Mouse (Mus musculus) E14TG2a.4 (cell line): ENCODE data around the gene Vcan.
A peak's percentile ranks its signal among the peaks of the same experiment; 100 is the strongest.

ENCODE experiments used
- H3K27me3 ChIP-seq: 2 replicates; pipeline ENCODE4 v1.6.1; 2014; ENCODE audit warnings: low read length, control low read depth; ENCODE audit not compliant: insufficient read depth
- H3K36me3 ChIP-seq: 2 replicates; pipeline ENCODE4 v1.6.1; 2014; ENCODE audit warnings: low read length, control low read depth; ENCODE audit not compliant: insufficient read depth
- H3K4me1 ChIP-seq: replicated peaks from 2 replicates; pipeline ENCODE4 v1.6.1; 2014; ENCODE audit warnings: low read depth, low read length, control low read depth
- H3K4me3 ChIP-seq: replicated peaks from 2 replicates; pipeline ENCODE4 v1.5.1; 2014; ENCODE audit warnings: mild to moderate bottlenecking, low read length
- H3K9me3 ChIP-seq: 2 replicates; pipeline ENCODE4 v1.6.1; 2014; ENCODE audit warnings: low read length, control low read depth
- CTCF ChIP-seq: conservative IDR thresholded peaks from 2 replicates; pipeline ENCODE4 v1.5.1; 2014; ENCODE audit warnings: low read length
- NANOG ChIP-seq: IDR thresholded peaks from 2 replicates; pipeline ENCODE4 v1.6.1; 2014; ENCODE audit warnings: borderline replicate concordance, low read length, mixed read lengths
- POU5F1 ChIP-seq: IDR thresholded peaks from 2 replicates; pipeline ENCODE4 v1.6.1; 2014; ENCODE audit warnings: low read length, borderline replicate concordance

Gene Vcan

GRCm38 (mm10) chr13:89741766-89742685 is at the start of gene Vcan:
Vcan (minus strand) TSS chr13:89742509.
- Histone ChIP-seq H3K9me3 (no peaks in the 10 kb centered on the region), H3K27me3 (peaks cover 16% of the 10 kb centered on the region), H3K4me1 (peaks cover 65% of the 10 kb centered on the region), H3K36me3 (no peaks in the 10 kb centered on the region), H3K4me3 (peak within 1 kb of the TSS; percentile 83)
- TF ChIP-seq NANOG = no peak

GRCm38 (mm10) chr13:89791475-89791874 is 49.2 kb upstream of the Vcan start:
- Histone ChIP-seq H3K4me1 (no peaks in the 10 kb centered on the region), H3K4me3 (no peak overlapping the region), H3K36me3 (no peaks in the 10 kb centered on the region), H3K27me3 (no peaks in the 10 kb centered on the region), H3K9me3 (no peaks in the 10 kb centered on the region)
- TF ChIP-seq NANOG = no peak
- no peak for TF ChIP-seq CTCF
- no peak for TF ChIP-seq POU5F1

- TF ChIP-seq NANOG (no peak), POU5F1 (no peak), CTCF (no peak)
These were observed 40.6 kb upstream of the Vcan start for GRCm38 (mm10) chr13:89782886-89783285.

GRCm38 (mm10) chr13:89780276-89780675 is 38.0 kb upstream of the Vcan start:
- no peaks in the 10 kb centered on the region for H3K36me3 ChIP-seq
- no peaks in the 10 kb centered on the region for H3K9me3 ChIP-seq
- H3K4me3 ChIP-seq = no peak overlapping the region
- H3K4me1 ChIP-seq = peaks cover 13% of the 10 kb centered on the region
- TF ChIP-seq POU5F1 = no peak
- TF ChIP-seq NANOG = no peak
- no peak for TF ChIP-seq CTCF
- no peaks in the 10 kb centered on the region for H3K27me3 ChIP-seq

More at GRCm38 (mm10) chr13:89782886-89783285, 40.6 kb upstream of the Vcan start:
- no peaks in the 10 kb centered on the region for H3K9me3 ChIP-seq
- H3K4me3 ChIP-seq = no peak overlapping the region
- H3K27me3 ChIP-seq = no peaks in the 10 kb centered on the region
- H3K36me3 ChIP-seq = no peaks in the 10 kb centered on the region
- peaks cover 13% of the 10 kb centered on the region for H3K4me1 ChIP-seq

- Histone ChIP-seq H3K36me3 (no peaks in the 10 kb centered on the region), H3K27me3 (no peaks in the 10 kb centered on the region), H3K4me3 (no peak overlapping the region), H3K9me3 (no peaks in the 10 kb centered on the region), H3K4me1 (peaks cover 13% of the 10 kb centered on the region)
- TF ChIP-seq POU5F1 = no peak
- peak; percentile 42 for TF ChIP-seq CTCF
These were observed 37.1 kb upstream of the Vcan start for GRCm38 (mm10) chr13:89779208-89779911.

GRCm38 (mm10) chr13:89777764-89778163 is 35.5 kb upstream of the Vcan start:
- peaks cover 13% of the 10 kb centered on the region for H3K4me1 ChIP-seq
- H3K9me3 ChIP-seq = no peaks in the 10 kb centered on the region

GRCm38 (mm10) chr13:89777146-89777545 is 34.8 kb upstream of the Vcan start:
- Histone ChIP-seq H3K9me3 (no peaks in the 10 kb centered on the region), H3K4me1 (peaks cover 13% of the 10 kb centered on the region), H3K27me3 (no peaks in the 10 kb centered on the region), H3K36me3 (no peaks in the 10 kb centered on the region), H3K4me3 (no peak overlapping the region)
- TF ChIP-seq NANOG = no peak
- no peak for TF ChIP-seq CTCF
- TF ChIP-seq POU5F1 = no peak

More at GRCm38 (mm10) chr13:89777764-89778163, 35.5 kb upstream of the Vcan start:
- no peaks in the 10 kb centered on the region for H3K27me3 ChIP-seq
- H3K4me3 ChIP-seq = no peak overlapping the region
- TF ChIP-seq POU5F1 = no peak
- TF ChIP-seq NANOG = no peak
- no peak for TF ChIP-seq CTCF
- H3K36me3 ChIP-seq = no peaks in the 10 kb centered on the region

GRCm38 (mm10) chr13:89766551-89766950 is 24.2 kb upstream of the Vcan start:
- TF ChIP-seq NANOG (no peak), CTCF (no peak), POU5F1 (no peak)
- Histone ChIP-seq H3K4me3 (no peak overlapping the region), H3K9me3 (no peaks in the 10 kb centered on the region), H3K36me3 (no peaks in the 10 kb centered on the region), H3K4me1 (peaks cover 2% of the 10 kb centered on the region; the same call in 1 of the 2 replicates), H3K27me3 (no peaks in the 10 kb centered on the region)
